In genomic region chr13:11624513-11624912, GRCm38 (mm10) we compare ENCODE assay signal across 17 mouse cellular contexts.
"Had no signal": no experiment of that assay in that cellular context is flagged by ENCODE, and none has a peak within 500 bp of the region (broad histone marks: within the 10 kb centered on the region; RNA-seq: fewer than 3 reads in every experiment).

No protein-coding gene starts in this region.

- H3K36me3 ChIP-seq: lung, embryonic 15.5 days; midbrain, embryonic 13.5 days; midbrain, embryonic 15.5 days; neural tube, embryonic 12.5 days; stomach, embryonic 15.5 days had no signal

- H3K27me3 ChIP-seq: lung, embryonic 15.5 days; megakaryocyte, embryonic 14.5 days; midbrain, embryonic 13.5 days; midbrain, embryonic 15.5 days; neural tube, embryonic 12.5 days; stomach, embryonic 15.5 days had no signal

- H3K4me2 ChIP-seq: lung, embryonic 15.5 days; midbrain, embryonic 11.5 days; midbrain, embryonic 13.5 days; midbrain, embryonic 15.5 days; neural tube, embryonic 12.5 days; stomach, embryonic 15.5 days had no signal

- DNase-seq: lung, adult 18-20 months; lung, postnatal 14 days; lung, postnatal 36 days; right cerebral cortex, postnatal 14 days; thymus, adult 2 months; thymus, postnatal 25 days; thymus, postnatal 4 days had no signal

- H3K9me3 ChIP-seq: lung, embryonic 15.5 days; midbrain, embryonic 15.5 days; neural tube, embryonic 12.5 days; stomach, embryonic 15.5 days had no signal

- H3K27ac ChIP-seq: lung, embryonic 15.5 days; macrophage; midbrain, embryonic 13.5 days; midbrain, embryonic 15.5 days; neural tube, embryonic 12.5 days; stomach, embryonic 15.5 days; stomach, postnatal 0 days had no signal

- H3K4me1 ChIP-seq: lung, embryonic 15.5 days; megakaryocyte, embryonic 14.5 days; midbrain, embryonic 13.5 days; midbrain, embryonic 15.5 days; neural tube, embryonic 12.5 days; stomach, embryonic 15.5 days had no signal

- H3K9ac ChIP-seq: lung, embryonic 15.5 days; midbrain, embryonic 13.5 days; midbrain, embryonic 15.5 days; neural tube, embryonic 12.5 days; stomach, embryonic 15.5 days had no signal

- H3K4me3 ChIP-seq: lung, embryonic 15.5 days; megakaryocyte, embryonic 14.5 days; midbrain, embryonic 13.5 days; midbrain, embryonic 15.5 days; neural tube, embryonic 12.5 days; stomach, embryonic 15.5 days had no signal

- ATAC-seq: lung, postnatal 0 days; midbrain, embryonic 13.5 days; midbrain, embryonic 15.5 days had no signal
